Mouse (Mus musculus) lung, embryonic 14.5 days (tissue): ENCODE data around the gene Cbx7. TPM values are rescaled to one million over a fixed set of nuclear protein-coding genes. Genes with fewer than 3 reads are reported as not detected.

Experiments used
- ATAC-seq: fragments of 200-750 bp; cut with Nextera tagmentation; 2 replicates; pipeline ENCODE4 v1.8.0; 2017; ENCODE audit warnings: mild to moderate bottlenecking, moderate TSS enrichment, moderate library complexity; ENCODE audit not compliant: insufficient read depth
- DNase-seq: peaks from one replicate; pipeline ENCODE4 v3.0.0-alpha.2; 2015
- H3K27ac ChIP-seq: fragments of 300-500 bp; sonication (generic); 2 replicates; pipeline ENCODE4 v1.5.1; 2014; ENCODE audit warnings: low read depth, mild to moderate bottlenecking, moderate library complexity
- H3K27me3 ChIP-seq: fragments of 300-500 bp; sonication (generic); 2 replicates; pipeline ENCODE4 v1.6.1; 2014; ENCODE audit warnings: low read length, control low read depth; ENCODE audit not compliant: insufficient read depth
- H3K36me3 ChIP-seq: fragments of 300-500 bp; sonication (generic); 2 replicates; pipeline ENCODE4 v1.6.1; 2014; ENCODE audit warnings: control low read depth; ENCODE audit not compliant: insufficient read depth
- H3K4me1 ChIP-seq: fragments of 300-500 bp; sonication (generic); 2 replicates; pipeline ENCODE4 v1.6.1; 2014; ENCODE audit warnings: antibody characterized with exemption, control low read depth; ENCODE audit not compliant: insufficient read depth
- H3K4me2 ChIP-seq: fragments of 300-500 bp; sonication (generic); 2 replicates; pipeline ENCODE4 v1.6.1; 2014; ENCODE audit warnings: mild to moderate bottlenecking
- H3K4me3 ChIP-seq: fragments of 300-500 bp; sonication (generic); 2 replicates; pipeline ENCODE4 v1.5.1; 2014; ENCODE audit warnings: low read depth, low read length
- H3K9ac ChIP-seq: fragments of 300-500 bp; sonication (generic); 2 replicates; pipeline ENCODE4 v1.6.1; 2014
- H3K9me3 ChIP-seq: fragments of 300-500 bp; sonication (generic); 2 replicates; pipeline ENCODE4 v1.6.1; 2016; ENCODE audit warnings: low read depth, low read length, control low read depth
- CTCF ChIP-seq: IDR thresholded peaks from 2 replicates; pipeline ENCODE4 v1.5.1; 2016; ENCODE audit warnings: antibody characterized with exemption, low read depth
- WGBS: fragments of 180-500 bp; shearing (Covaris S2); extraction: QIAGEN DNeasy Blood & Tissue Kit; methylation state at CpG from one replicate; pipeline ENCODE4 v1.1.7; 2014; 5-methylcytosine and 5-hydroxymethylcytosine counted together
- polyA plus RNA-seq: library from polyadenylated mRNA; unstranded; fragments of >200 nt; fragmentation: Nextera tagmentation; extraction: Ambion mirVana; gene quantifications from 2 replicates; pipeline ENCODE4 v1.2.1, GENCODE M21; 2014

Cbx7 gene
- polyA plus RNA-seq, 1 experiment from 2014 or later: 2.3 TPM

DNA sequence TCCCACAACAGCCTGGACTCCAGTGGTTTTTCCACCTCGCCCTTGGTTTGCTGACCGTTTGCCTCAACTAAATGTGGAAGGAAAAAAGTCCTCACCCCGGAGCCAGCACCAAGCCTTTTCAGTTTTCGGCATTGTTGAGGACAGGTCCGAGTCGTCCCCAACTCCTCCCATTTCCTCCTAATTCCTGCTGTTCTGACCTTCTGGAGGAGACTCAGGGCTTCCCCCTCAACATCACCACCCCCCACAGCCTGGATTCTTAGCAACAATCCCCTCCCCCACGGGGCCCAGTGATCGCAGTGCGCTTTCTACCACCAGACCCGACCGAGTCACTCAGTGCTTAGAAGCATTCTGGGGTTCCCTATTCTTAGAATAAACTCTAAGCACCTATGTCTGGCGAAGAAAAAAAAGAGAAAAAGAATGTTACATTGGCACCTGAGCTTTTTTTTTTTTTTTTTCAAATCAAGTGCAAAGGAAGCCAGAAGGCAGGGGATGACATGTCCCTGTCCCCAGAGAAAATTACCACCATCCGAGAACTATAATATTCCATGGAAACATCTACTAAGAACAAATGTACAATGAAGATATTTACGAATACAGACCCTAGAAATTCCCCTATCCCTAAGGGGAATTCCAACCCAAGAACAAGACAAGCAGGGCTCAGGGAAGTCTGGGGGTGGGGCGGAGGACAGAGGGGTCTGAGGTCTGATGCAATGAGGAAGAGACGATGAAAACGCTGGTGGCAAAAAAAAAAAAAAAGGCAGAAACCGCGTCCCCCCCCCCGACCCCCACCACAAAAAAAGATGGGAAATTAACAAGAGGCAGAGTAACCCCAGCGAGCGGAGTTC is 37.0 kb downstream of the Cbx7 start:
- no peak for TF ChIP-seq CTCF
- H3K4me1 ChIP-seq: peaks cover 7% of the 10 kb centered on the region; the same call in 1 of the 2 replicates
- DNase-seq: peak; percentile 19
- peak overlapping the region; percentile 90; the same call in 1 of the 2 replicates for H3K4me2 ChIP-seq
- H3K27me3 ChIP-seq: peaks cover 43% of the 10 kb centered on the region
- H3K27ac ChIP-seq: no peak overlapping the region
- peak overlapping the region; percentile 2; the same call in 1 of the 2 replicates for H3K4me3 ChIP-seq
- WGBS: 2% methylated on average over 22 of the region's 22 CpGs
- H3K36me3 ChIP-seq: no peaks in the 10 kb centered on the region
- no peaks in the 10 kb centered on the region for H3K9me3 ChIP-seq
- ATAC-seq: no peak
- H3K9ac ChIP-seq: no peak overlapping the region

DNA sequence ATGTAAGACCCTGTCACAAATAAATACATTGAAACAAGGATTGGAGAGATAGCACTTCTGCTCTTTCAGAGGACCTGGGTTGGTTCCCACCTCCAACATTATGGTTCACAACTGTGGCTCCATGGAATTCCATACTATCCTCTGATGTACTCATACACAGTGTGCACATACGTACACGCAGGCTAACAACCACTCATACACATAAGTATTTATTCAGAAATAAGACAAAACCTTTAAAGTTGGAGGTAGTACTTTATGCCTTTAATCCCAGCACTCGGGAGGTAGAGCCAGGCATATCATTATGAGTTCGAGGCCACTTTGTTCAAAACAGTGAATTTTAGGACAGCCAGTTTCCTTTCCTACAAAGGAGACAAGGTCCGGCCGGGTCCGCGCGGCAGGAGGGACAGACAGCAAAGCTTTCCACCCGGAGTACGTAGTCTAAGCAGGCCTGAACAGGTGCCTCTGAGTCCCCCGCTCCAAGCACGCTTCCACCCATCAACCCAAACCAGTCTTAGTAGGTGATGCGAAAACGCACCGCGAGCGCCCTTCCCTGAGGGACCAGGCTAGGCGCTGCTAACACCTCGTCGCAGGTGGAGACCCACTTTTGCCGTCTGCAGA is 37.8 kb downstream of the Cbx7 start:
- DNase-seq: peak; percentile 9
- Histone ChIP-seq H3K4me3 (peak overlapping the region; percentile 59), H3K27ac (no peak overlapping the region), H3K27me3 (peaks cover 43% of the 10 kb centered on the region), H3K4me2 (peak overlapping the region; percentile 90), H3K4me1 (peaks cover 7% of the 10 kb centered on the region; the same call in 1 of the 2 replicates), H3K9ac (no peak overlapping the region), H3K9me3 (no peaks in the 10 kb centered on the region), H3K36me3 (no peaks in the 10 kb centered on the region)
- no peak for TF ChIP-seq CTCF
- WGBS: 5% methylated on average over 22 of the region's 22 CpGs
- peak; percentile 22 for ATAC-seq

DNA sequence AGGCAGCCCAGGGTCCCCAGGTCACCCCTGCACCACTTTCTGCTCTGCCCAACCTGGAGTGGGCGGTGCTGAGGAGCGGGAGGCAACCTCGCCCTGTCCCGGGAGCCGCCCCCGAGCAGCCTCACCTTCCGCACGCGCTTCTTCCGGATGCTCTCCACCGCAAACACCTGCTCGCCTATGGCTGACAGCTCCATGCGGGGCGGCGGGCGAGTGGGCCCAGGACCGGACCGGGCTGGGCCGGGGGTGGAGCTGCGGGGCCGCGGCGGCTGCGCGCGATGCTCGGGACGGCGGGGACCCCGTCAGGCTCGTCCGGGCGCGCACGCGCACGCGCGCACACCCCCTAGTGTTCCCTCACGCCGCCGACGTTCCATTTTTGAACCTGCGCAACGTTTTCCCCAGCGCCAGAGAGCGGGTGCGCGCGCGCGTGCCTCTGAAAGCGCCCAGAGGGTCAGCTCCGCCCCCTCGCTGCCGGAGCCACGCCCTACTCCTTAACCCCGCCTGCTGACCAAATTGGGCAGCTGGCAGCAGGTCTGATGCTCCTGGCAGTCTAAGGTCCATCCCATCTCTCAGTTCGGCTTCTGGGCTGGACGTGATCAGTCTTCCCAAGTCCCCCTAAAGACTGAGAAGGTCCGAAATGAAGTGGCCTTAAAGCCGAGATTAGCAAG is 38.5 kb downstream of the Cbx7 start:
- H3K27ac ChIP-seq: no peak overlapping the region; the same call in 1 of the 2 replicates
- ATAC-seq (peak; percentile 56; the same call in 1 of the 2 replicates), DNase-seq (peak; percentile 90)
- H3K9me3 ChIP-seq: no peaks in the 10 kb centered on the region
- WGBS: 1% methylated on average over 56 of the region's 62 CpGs
- H3K36me3 ChIP-seq: no peaks in the 10 kb centered on the region
- peak overlapping the region; percentile 59 for H3K4me3 ChIP-seq
- peak overlapping the region; percentile 51 for H3K9ac ChIP-seq
- H3K4me2 ChIP-seq: peak overlapping the region; percentile 90
- H3K27me3 ChIP-seq: peaks cover 43% of the 10 kb centered on the region
- H3K4me1 ChIP-seq: peaks cover 7% of the 10 kb centered on the region; the same call in 1 of the 2 replicates
- peak; percentile 43 for TF ChIP-seq CTCF

DNA sequence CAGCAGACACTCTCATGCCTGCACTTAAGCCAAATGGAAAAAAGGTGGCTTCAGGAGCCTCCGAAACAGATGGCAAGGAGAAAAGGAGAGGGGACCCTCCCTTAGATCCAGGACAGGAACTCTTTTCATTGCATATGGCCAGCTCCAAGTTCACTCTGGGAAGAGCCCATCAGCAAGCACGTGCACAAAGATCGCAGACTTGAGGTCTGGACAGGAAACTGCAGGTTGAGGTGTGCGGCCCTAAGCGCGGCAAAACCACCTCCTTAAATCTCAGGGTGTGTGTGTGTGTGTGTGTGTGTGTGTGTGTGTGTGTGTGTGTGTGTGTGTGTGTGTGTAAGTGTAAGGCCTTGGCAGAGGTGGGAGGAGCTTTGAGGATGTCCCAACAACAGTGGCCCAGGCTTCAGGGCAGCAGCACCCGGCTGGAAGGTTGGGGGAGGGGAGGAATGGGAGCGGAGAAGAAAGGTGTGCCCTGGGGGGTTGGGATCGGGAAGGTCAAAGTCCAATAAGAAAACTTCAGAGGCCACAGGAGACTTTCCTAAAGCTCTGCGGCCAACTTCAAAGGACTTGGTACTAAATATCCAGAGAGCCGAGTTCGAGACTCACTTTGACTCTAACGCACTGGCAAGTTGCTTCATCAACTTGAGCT is 39.3 kb downstream of the Cbx7 start:
- peaks cover 7% of the 10 kb centered on the region for H3K4me1 ChIP-seq
- H3K9me3 ChIP-seq: no peaks in the 10 kb centered on the region
- H3K36me3 ChIP-seq: no peaks in the 10 kb centered on the region
- 0 out of 2 replicates have a peak overlapping the region, but pooled peaks have one; percentile 51 for H3K9ac ChIP-seq
- TF ChIP-seq CTCF: no peak
- H3K27me3 ChIP-seq: peaks cover 43% of the 10 kb centered on the region
- H3K27ac ChIP-seq: no peak overlapping the region
- peak overlapping the region; percentile 59 for H3K4me3 ChIP-seq
- ATAC-seq: no peak
- 23% methylated on average over 13 of the region's 13 CpGs for whole genome bisulfite sequencing
- H3K4me2 ChIP-seq: peak overlapping the region; percentile 90
- no peak for DNase-seq

DNA sequence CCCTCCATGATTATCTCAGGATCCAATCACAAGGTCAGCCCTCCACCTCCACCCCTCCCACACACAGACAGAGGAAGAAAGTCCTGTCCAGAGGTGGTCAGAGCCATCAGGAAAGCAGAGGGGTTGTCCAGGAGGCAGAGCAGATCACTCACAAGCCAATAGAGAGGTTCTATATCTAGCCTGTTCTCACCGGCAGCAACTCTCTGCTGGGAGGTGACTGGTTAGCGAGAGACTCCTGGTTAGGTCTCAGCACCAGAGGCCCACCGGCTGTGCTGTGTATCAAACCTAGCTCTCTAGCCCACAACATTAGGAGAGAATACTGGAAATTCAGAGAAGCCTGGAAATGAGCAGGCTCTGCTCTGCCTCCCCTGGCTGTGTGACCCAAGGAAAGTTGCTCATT is 41.2 kb downstream of the Cbx7 start:
- DNase-seq: no peak
- H3K9me3 ChIP-seq: no peaks in the 10 kb centered on the region
- peaks cover 35% of the 10 kb centered on the region for H3K27me3 ChIP-seq
- no peak for TF ChIP-seq CTCF
- H3K27ac ChIP-seq: no peak overlapping the region
- ATAC-seq: no peak
- peaks cover 7% of the 10 kb centered on the region for H3K4me1 ChIP-seq
- H3K4me2 ChIP-seq: no peak overlapping the region
- H3K4me3 ChIP-seq: no peak overlapping the region
- no peak overlapping the region for H3K9ac ChIP-seq
- H3K36me3 ChIP-seq: no peaks in the 10 kb centered on the region
- WGBS: 80% methylated on average over 3 of the region's 3 CpGs

DNA sequence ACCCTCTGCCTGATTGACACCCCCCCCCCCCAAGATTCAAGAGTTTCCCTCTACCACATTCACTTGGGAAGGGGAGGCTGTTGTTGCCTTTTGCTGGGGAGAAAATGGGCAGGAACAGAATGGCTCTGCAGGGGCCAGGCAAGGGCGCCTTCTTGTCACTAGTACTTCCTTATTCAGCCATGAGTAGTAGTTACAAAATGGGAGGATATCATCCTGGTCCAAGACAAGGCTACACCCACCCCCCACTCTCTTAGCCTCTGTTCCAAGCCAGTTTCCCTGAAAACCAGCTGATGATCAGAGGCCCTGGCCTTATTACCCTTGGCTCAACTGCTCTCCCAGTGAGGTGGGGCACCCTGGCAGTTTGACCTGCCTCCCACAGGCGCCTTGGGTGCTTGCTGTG is 42.2 kb downstream of the Cbx7 start:
- WGBS: 69% methylated on average over 2 of the region's 2 CpGs
- no peaks in the 10 kb centered on the region for H3K9me3 ChIP-seq
- no peak overlapping the region for H3K9ac ChIP-seq
- peaks cover 25% of the 10 kb centered on the region for H3K27me3 ChIP-seq
- ATAC-seq: no peak
- no peak for TF ChIP-seq CTCF
- no peak overlapping the region for H3K4me3 ChIP-seq
- H3K4me1 ChIP-seq: no peaks in the 10 kb centered on the region; the same call in 1 of the 2 replicates
- no peak overlapping the region for H3K27ac ChIP-seq
- H3K4me2 ChIP-seq: no peak overlapping the region
- no peaks in the 10 kb centered on the region for H3K36me3 ChIP-seq
- no peak for DNase-seq
